Mouse (Mus musculus) forebrain, embryonic 12.5 days (tissue): ENCODE measurements around the gene Acap3. TPM values are rescaled to one million over a fixed set of nuclear protein-coding genes. Genes with fewer than 3 reads are reported as not detected.

ENCODE experiments used
- ATAC-seq: fragments of 200-750 bp; cut with Nextera tagmentation; 2 replicates; pipeline ENCODE4 v1.8.0; 2017; ENCODE audit warnings: moderate TSS enrichment; ENCODE audit not compliant: low FRiP score
- H3K27ac ChIP-seq: fragments of 300-500 bp; sonication (generic); 2 replicates; pipeline ENCODE4 v1.5.1; 2016; ENCODE audit warnings: mild to moderate bottlenecking
- H3K27me3 ChIP-seq: fragments of 300-500 bp; sonication (generic); 2 replicates; pipeline ENCODE4 v1.6.1; 2016; ENCODE audit warnings: mild to moderate bottlenecking
- H3K36me3 ChIP-seq: fragments of 300-500 bp; sonication (generic); replicated peaks from 2 replicates; pipeline ENCODE4 v1.6.1; 2016; ENCODE audit warnings: mild to moderate bottlenecking
- H3K4me1 ChIP-seq: fragments of 300-500 bp; sonication (generic); 2 replicates; pipeline ENCODE4 v1.6.1; 2016
- H3K4me2 ChIP-seq: fragments of 300-500 bp; sonication (generic); 2 replicates; pipeline ENCODE4 v1.6.1; 2016; ENCODE audit warnings: mild to moderate bottlenecking, moderate library complexity
- H3K4me3 ChIP-seq: fragments of 300-500 bp; sonication (generic); replicated peaks from 2 replicates; pipeline ENCODE4 v1.5.1; 2016; ENCODE audit warnings: mild to moderate bottlenecking
- H3K9ac ChIP-seq: fragments of 300-500 bp; sonication (generic); 2 replicates; pipeline ENCODE4 v1.6.1; 2016; ENCODE audit warnings: mild to moderate bottlenecking
- H3K9me3 ChIP-seq: fragments of 300-500 bp; sonication (generic); 2 replicates; pipeline ENCODE4 v1.6.1; 2016
- WGBS: fragments of 180-500 bp; shearing (Covaris S2); methylation state at CpG from one replicate; pipeline ENCODE4 v1.1.7; 2016; 5-methylcytosine and 5-hydroxymethylcytosine counted together
- polyA plus RNA-seq: library from polyadenylated mRNA; unstranded; fragments of >200 nt; fragmentation: Nextera tagmentation; extraction: Ambion mirVana; gene quantifications from 2 replicates; pipeline ENCODE4 v1.2.1, GENCODE M21; 2016

Gene Acap3
- polyA plus RNA-seq, 1 experiment from 2014 or later, result 47.9 TPM

DNA sequence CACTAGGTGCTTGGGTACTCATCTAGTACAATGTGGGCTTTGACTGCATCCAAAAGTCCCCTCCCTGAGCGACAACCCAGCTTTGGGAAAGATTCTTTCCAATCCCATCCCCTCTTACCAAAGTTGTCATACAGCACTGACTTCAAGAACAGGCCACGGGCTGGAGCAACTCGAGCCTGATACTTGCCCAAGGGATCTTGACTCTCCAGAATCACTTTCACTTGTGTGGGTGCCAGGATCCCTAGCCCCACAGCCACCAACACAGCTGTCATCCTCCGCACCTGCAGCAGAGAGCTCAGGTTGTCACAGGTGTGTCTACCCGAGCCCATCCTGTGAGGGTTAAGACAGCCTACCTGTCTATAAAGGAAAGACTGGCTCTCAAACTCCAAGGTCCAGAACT, 2.3 kb upstream of the Acap3 start:
- Histone ChIP-seq H3K9ac (no peak overlapping the region), H3K4me1 (peaks cover 33% of the 10 kb centered on the region), H3K27me3 (no peaks in the 10 kb centered on the region), H3K36me3 (peaks cover 59% of the 10 kb centered on the region), H3K27ac (no peak overlapping the region), H3K4me3 (no peak overlapping the region), H3K9me3 (no peaks in the 10 kb centered on the region), H3K4me2 (no peak overlapping the region)
- no peak for ATAC-seq
- 81% methylated on average over 5 of the region's 5 CpGs for WGBS

DNA sequence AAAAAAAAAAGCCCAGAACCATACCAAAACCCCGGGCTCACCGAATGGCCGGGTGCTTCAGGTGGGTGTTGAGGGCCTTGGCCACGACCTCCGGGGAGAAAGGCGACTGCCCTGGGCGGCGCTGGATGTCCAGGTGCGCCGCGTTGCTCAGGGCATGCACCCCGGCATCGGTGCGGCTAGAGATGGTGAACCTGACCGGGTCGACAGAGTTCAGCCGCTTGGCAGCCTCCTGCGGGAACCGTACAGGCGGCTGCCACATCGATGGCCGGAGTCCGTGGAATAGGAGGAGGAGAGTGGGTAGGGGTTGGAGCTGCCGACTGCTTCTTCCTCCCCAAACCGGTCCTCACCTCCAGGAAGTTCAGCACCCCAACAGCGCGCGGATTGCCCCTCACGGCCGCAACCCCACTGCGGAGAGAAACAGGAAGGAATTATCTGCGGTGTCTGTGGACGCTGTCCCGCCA, 581 bp upstream of the Acap3 start:
- under 1% methylated on average over 33 of the region's 34 CpGs for WGBS
- Histone ChIP-seq H3K4me1 (peaks cover 50% of the 10 kb centered on the region), H3K27ac (no peak overlapping the region), H3K27me3 (no peaks in the 10 kb centered on the region), H3K36me3 (peaks cover 47% of the 10 kb centered on the region), H3K9ac (peak overlapping the region; percentile 92), H3K9me3 (no peaks in the 10 kb centered on the region), H3K4me3 (peak overlapping the region; percentile 93), H3K4me2 (peak overlapping the region; percentile 99)
- ATAC-seq, result no peak

- peak overlapping the region; percentile 99 for H3K27ac ChIP-seq
- peak overlapping the region; percentile 99 for H3K4me2 ChIP-seq
- under 1% methylated on average over 56 of the region's 56 CpGs for WGBS
- H3K9ac ChIP-seq, result peak overlapping the region; percentile 92
- peak; percentile 94 for ATAC-seq
- H3K27me3 ChIP-seq, result no peaks in the 10 kb centered on the region
- peaks cover 47% of the 10 kb centered on the region for H3K36me3 ChIP-seq
- peak overlapping the region; percentile 93 for H3K4me3 ChIP-seq
- no peaks in the 10 kb centered on the region for H3K9me3 ChIP-seq
- peaks cover 50% of the 10 kb centered on the region for H3K4me1 ChIP-seq
Observed at GRCm38 (mm10) chr4:155892017-155892416, 395 bp downstream of the Acap3 start.

- peaks cover 50% of the 10 kb centered on the region for H3K4me1 ChIP-seq
- no peaks in the 10 kb centered on the region for H3K27me3 ChIP-seq
- WGBS, result 5% methylated on average over 37 of the region's 37 CpGs
- H3K4me2 ChIP-seq, result peak overlapping the region; percentile 99
- H3K4me3 ChIP-seq, result peak overlapping the region; percentile 93
- peak overlapping the region; percentile 92 for H3K9ac ChIP-seq
- peaks cover 43% of the 10 kb centered on the region for H3K36me3 ChIP-seq
- H3K27ac ChIP-seq, result peak overlapping the region; percentile 99
- no peaks in the 10 kb centered on the region for H3K9me3 ChIP-seq
- peak; percentile 59 for ATAC-seq
Observed at GRCm38 (mm10) chr4:155892438-155893211, 1.0 kb downstream of the Acap3 start.

DNA sequence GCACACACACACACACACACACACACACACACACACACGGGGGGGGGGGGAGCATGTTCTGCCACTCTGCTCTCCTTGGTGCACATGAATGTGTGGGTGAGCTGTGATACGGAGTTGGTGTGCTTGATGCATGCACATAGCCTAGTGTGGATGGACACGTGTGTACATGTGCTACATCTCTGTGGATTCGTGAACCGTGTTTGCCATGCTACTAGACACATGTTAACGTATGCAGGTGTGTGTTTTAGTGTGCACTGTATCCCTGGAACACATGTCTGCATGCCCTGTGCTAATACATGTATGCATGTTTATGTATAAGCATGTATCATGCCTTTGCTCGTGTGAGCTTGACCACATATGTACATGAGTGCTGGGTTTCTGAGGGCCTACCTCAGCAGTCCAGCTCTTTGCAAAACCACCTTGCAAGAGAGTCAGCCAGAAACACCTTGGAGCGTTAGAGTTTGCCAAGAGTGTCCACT, 1.6 kb downstream of the Acap3 start:
- Histone ChIP-seq H3K4me3 (peak overlapping the region; percentile 93), H3K4me1 (peaks cover 50% of the 10 kb centered on the region), H3K9ac (peak overlapping the region; percentile 92), H3K9me3 (no peaks in the 10 kb centered on the region), H3K27ac (no peak overlapping the region), H3K36me3 (peaks cover 40% of the 10 kb centered on the region), H3K27me3 (no peaks in the 10 kb centered on the region), H3K4me2 (peak overlapping the region; percentile 99)
- ATAC-seq, result no peak
- WGBS, result 69% methylated on average over 8 of the region's 8 CpGs

GRCm38 (mm10) chr4:155894311-155894881, 2.8 kb downstream of the Acap3 start:
- Histone ChIP-seq H3K36me3 (peaks cover 40% of the 10 kb centered on the region), H3K4me1 (peaks cover 50% of the 10 kb centered on the region), H3K9ac (peak overlapping the region; percentile 92), H3K27me3 (no peaks in the 10 kb centered on the region), H3K4me2 (peak overlapping the region; percentile 99), H3K4me3 (peak overlapping the region; percentile 93), H3K9me3 (no peaks in the 10 kb centered on the region), H3K27ac (no peak overlapping the region)
- ATAC-seq, result no peak
- 31% methylated on average over 8 of the region's 8 CpGs for WGBS

DNA sequence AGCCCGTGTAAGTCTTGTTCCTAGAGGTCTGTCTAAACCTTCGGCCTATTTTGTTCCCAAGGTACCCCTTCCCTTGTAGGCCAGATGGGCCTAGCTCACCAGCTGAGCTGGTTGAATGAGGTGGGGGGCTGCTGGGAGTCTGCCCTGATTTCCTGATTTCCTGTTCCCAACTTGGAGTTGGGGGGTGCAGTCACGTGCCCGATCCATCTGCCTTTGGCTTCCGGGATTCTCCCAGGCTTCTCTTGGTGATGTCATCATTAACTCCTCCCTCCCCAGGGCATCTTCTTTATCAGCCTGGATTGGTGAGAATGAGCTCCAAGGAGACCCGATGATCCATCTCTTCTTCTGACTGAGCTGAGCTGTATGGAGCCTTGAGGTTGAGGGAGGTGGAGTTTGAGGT, 3.6 kb downstream of the Acap3 start:
- H3K9ac ChIP-seq, result peak overlapping the region; percentile 92; the same call in 1 of the 2 replicates
- peaks cover 40% of the 10 kb centered on the region for H3K36me3 ChIP-seq
- H3K27me3 ChIP-seq, result no peaks in the 10 kb centered on the region
- WGBS, result 44% methylated on average over 6 of the region's 6 CpGs
- H3K9me3 ChIP-seq, result no peaks in the 10 kb centered on the region
- peak overlapping the region; percentile 93; the same call in 1 of the 2 replicates for H3K4me3 ChIP-seq
- H3K4me1 ChIP-seq, result peaks cover 46% of the 10 kb centered on the region
- H3K4me2 ChIP-seq, result peak overlapping the region; percentile 99
- no peak overlapping the region for H3K27ac ChIP-seq
- ATAC-seq, result no peak

DNA sequence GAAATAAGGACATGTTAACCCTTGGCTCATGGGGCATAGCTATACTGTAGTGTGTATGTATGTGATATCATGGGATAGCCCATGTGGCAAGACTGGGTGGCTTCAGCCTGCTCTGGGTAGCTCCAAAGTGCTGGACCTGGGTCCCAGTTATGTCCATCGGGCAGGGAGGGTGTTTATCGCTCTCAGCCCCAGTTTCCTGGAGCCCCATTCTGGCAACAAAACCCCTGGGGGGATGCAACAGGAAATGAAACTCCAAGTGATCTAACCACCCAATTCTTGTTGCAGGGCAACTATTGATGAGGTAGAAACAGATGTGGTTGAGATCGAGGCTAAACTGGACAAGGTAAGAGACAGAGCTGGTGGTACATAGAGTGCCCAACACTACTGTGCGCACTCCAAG, 4.2 kb downstream of the Acap3 start:
- Histone ChIP-seq H3K27me3 (no peaks in the 10 kb centered on the region), H3K9me3 (no peaks in the 10 kb centered on the region), H3K36me3 (peaks cover 45% of the 10 kb centered on the region), H3K27ac (no peak overlapping the region), H3K4me2 (no peak overlapping the region), H3K4me3 (no peak overlapping the region), H3K9ac (no peak overlapping the region), H3K4me1 (peaks cover 40% of the 10 kb centered on the region)
- ATAC-seq, result no peak
- WGBS, result 98% methylated on average over 4 of the region's 4 CpGs

GRCm38 (mm10) chr4:155896461-155896860, 4.8 kb downstream of the Acap3 start:
- WGBS, result 98% methylated on average over 12 of the region's 12 CpGs
- no peak for ATAC-seq
- no peak overlapping the region for H3K27ac ChIP-seq
- no peaks in the 10 kb centered on the region for H3K9me3 ChIP-seq
- peaks cover 35% of the 10 kb centered on the region for H3K4me1 ChIP-seq
- peaks cover 52% of the 10 kb centered on the region for H3K36me3 ChIP-seq
- H3K9ac ChIP-seq, result no peak overlapping the region
- H3K4me3 ChIP-seq, result no peak overlapping the region
- H3K4me2 ChIP-seq, result no peak overlapping the region
- H3K27me3 ChIP-seq, result no peaks in the 10 kb centered on the region

GRCm38 (mm10) chr4:155898318-155898717, 6.7 kb downstream of the Acap3 start:
- Histone ChIP-seq H3K9ac (no peak overlapping the region), H3K9me3 (no peaks in the 10 kb centered on the region), H3K27ac (no peak overlapping the region), H3K27me3 (no peaks in the 10 kb centered on the region), H3K4me2 (no peak overlapping the region), H3K36me3 (peaks cover 70% of the 10 kb centered on the region), H3K4me1 (peaks cover 27% of the 10 kb centered on the region), H3K4me3 (no peak overlapping the region)
- no peak for ATAC-seq
- WGBS, result 95% methylated on average over 2 of the region's 2 CpGs

DNA sequence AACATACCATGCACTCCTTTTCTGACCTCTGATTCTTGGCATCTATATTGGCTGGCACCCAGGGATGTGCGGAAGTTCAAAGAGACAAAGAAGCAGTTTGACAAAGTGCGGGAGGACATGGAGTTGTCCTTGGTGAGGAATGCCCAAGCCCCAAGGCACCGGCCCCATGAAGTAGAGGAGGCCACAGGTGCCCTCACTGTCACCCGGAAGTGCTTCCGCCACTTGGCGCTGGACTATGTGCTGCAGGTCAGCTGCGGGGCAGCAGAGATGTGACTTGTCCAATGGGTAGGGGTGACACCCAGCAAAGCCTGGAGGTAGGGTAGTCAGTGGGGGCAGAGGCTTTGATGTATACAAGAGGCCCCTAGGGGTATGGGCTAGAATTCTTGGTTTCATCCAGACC, 7.7 kb downstream of the Acap3 start:
- no peaks in the 10 kb centered on the region for H3K27me3 ChIP-seq
- 96% methylated on average over 7 of the region's 7 CpGs for WGBS
- no peak overlapping the region for H3K27ac ChIP-seq
- H3K4me2 ChIP-seq, result no peak overlapping the region
- H3K9ac ChIP-seq, result no peak overlapping the region
- H3K36me3 ChIP-seq, result peaks cover 81% of the 10 kb centered on the region
- H3K4me1 ChIP-seq, result peaks cover 17% of the 10 kb centered on the region
- no peaks in the 10 kb centered on the region for H3K9me3 ChIP-seq
- H3K4me3 ChIP-seq, result no peak overlapping the region
- ATAC-seq, result no peak

DNA sequence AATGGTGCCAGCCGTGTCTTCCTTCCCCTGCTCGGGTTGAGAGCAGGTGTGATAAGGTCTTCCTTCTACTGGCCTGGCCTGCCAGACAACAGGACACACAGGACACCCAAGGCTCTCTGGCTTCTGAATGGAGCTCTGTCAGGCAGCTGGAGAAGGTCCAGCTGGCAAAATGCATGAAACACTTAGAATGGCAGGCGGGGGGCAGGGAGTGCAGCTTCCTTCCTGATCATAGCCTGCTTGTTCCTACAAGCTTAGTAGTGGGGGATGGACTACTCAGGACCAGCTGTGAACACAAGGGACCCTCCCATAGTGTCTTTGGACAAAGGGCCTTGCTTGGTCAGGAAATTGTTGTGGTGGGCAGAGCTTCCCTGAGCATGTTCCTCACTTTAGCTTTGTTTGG, 9.6 kb downstream of the Acap3 start:
- no peaks in the 10 kb centered on the region for H3K27me3 ChIP-seq
- no peaks in the 10 kb centered on the region for H3K9me3 ChIP-seq
- H3K27ac ChIP-seq, result no peak overlapping the region
- no peaks in the 10 kb centered on the region for H3K4me1 ChIP-seq
- 86% methylated on average over 3 of the region's 3 CpGs for WGBS
- H3K4me2 ChIP-seq, result no peak overlapping the region
- H3K9ac ChIP-seq, result no peak overlapping the region
- ATAC-seq, result no peak
- H3K36me3 ChIP-seq, result peaks cover 93% of the 10 kb centered on the region
- H3K4me3 ChIP-seq, result no peak overlapping the region
